Mouse (Mus musculus) stomach, postnatal 0 days (tissue): Measurements from ENCODE around the gene Pdzd2.

ENCODE experiments used
- CTCF ChIP-seq: IDR thresholded peaks from 2 replicates; pipeline ENCODE4 v1.5.1; 2016; ENCODE audit warnings: antibody characterized with exemption, low read depth, mild to moderate bottlenecking, moderate library complexity
- EP300 ChIP-seq: optimal IDR thresholded peaks from 2 replicates; pipeline ENCODE3; 2016; ENCODE audit warnings: antibody characterized with exemption

GRCm38 (mm10) chr15:12789406-12789867, 49.7 kb upstream of the Pdzd2 start:
- no peak for TF ChIP-seq CTCF
- TF ChIP-seq EP300, result no peak
